Comparison of ENCODE assay signal across 25 mouse cellular contexts in the genomic region with DNA sequence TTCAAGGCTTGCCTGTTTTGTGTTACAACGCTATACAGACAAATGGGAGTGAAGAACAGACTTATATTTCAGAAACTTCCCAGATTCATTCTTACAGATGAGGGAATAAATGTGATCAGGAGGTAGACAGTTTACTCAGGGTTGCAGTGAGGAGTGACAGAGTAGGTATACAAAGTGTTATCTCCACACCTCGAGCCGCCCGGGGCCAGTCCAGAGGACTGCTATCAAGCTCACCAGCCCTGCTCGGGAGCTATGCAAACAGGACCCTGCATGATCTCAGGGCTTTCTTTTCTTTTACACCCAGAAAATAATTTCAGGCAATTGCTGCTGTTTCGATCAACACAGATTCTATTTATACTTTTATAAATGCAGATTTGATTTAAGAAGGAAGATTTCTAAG.
"Had no signal": no experiment of that assay in that cellular context is flagged by ENCODE, and none has a peak within 500 bp of the region (broad histone marks: within the 10 kb centered on the region; RNA-seq: fewer than 3 reads in every experiment).

No protein-coding gene starts in this region.

- H3K4me3 ChIP-seq: gastrocnemius, adult 2 months; heart, adult 2 months; heart, embryonic 13.5 days; heart, embryonic 15.5 days; hindbrain, embryonic 13.5 days; hindbrain, embryonic 15.5 days; layer of hippocampus, adult 2 months; left cerebral cortex, adult 2 months; limb, embryonic 10.5 days; limb, embryonic 12.5 days; liver, embryonic 13.5 days had no signal

- ATAC-seq: hindbrain, postnatal 0 days had no signal

- H3K27ac ChIP-seq: gastrocnemius, adult 2 months; heart, adult 2 months; heart, embryonic 13.5 days; heart, embryonic 15.5 days; hindbrain, embryonic 13.5 days; hindbrain, embryonic 15.5 days; hindbrain, postnatal 0 days; layer of hippocampus, adult 2 months; left cerebral cortex, adult 2 months; limb, embryonic 10.5 days; limb, embryonic 12.5 days; liver, embryonic 13.5 days had no signal

- H3K9ac ChIP-seq: heart, embryonic 13.5 days; heart, embryonic 15.5 days; hindbrain, embryonic 13.5 days; hindbrain, embryonic 15.5 days; limb, embryonic 12.5 days; liver, embryonic 13.5 days had no signal

- H3K4me1 ChIP-seq: heart, embryonic 13.5 days; heart, embryonic 15.5 days; hindbrain, embryonic 13.5 days; hindbrain, embryonic 15.5 days; liver, embryonic 13.5 days had no signal

- H3K9me3 ChIP-seq: heart, embryonic 13.5 days; heart, embryonic 15.5 days; hindbrain, embryonic 13.5 days; hindbrain, embryonic 15.5 days; limb, embryonic 10.5 days; limb, embryonic 12.5 days; liver, embryonic 13.5 days had no signal

- H3K27me3 ChIP-seq: heart, embryonic 15.5 days; hindbrain, embryonic 13.5 days; hindbrain, embryonic 15.5 days; liver, embryonic 13.5 days had no signal

- DNase-seq: gastrocnemius, adult 2 months; gastrocnemius, postnatal 10 days; gastrocnemius, postnatal 25 days; heart, adult 2 months; heart, postnatal 14 days; heart, postnatal 36 days; kidney, adult 11 months; kidney, adult 2 months; kidney, adult 9 months; kidney, postnatal 10 days; kidney, postnatal 25 days; kidney, postnatal 4 days; liver; liver, embryonic 13.5 days had no signal

- H3K4me2 ChIP-seq: heart, embryonic 11.5 days; heart, embryonic 13.5 days; heart, embryonic 15.5 days; hindbrain, embryonic 13.5 days; hindbrain, embryonic 15.5 days; limb, embryonic 12.5 days; liver, embryonic 11.5 days; liver, embryonic 13.5 days had no signal

- H3K36me3 ChIP-seq: heart, embryonic 13.5 days; heart, embryonic 15.5 days; hindbrain, embryonic 13.5 days; hindbrain, embryonic 15.5 days; limb, embryonic 10.5 days; limb, embryonic 12.5 days; liver, embryonic 13.5 days had no signal
